In genomic region chr4:105743036-105743435, GRCm38 (mm10) we compare ENCODE assay signal across 18 mouse cellular contexts. TPM values are rescaled to one million over a fixed set of nuclear protein-coding genes. Genes with fewer than 3 reads are reported as not detected.
DNase-seq lines count a peak whose midpoint lies in the region; ATAC-seq lines count a peak whose summit lies in the region.
"Not testable (repeated sequence)": the region's sequence is repeated elsewhere in the genome, so short reads cannot be mapped to it uniquely, and the experiment has no call there.
"Had no signal": no experiment of that assay in that cellular context is flagged by ENCODE, and none has a peak within 500 bp of the region (broad histone marks: within the 10 kb centered on the region; RNA-seq: fewer than 3 reads in every experiment).

No protein-coding gene starts in this region.

- not testable (repeated sequence) for H3K27ac ChIP-seq in limb, embryonic 11.5 days (replicated peaks; ENCODE audit: low read depth, low read length)

- H3K4me3 ChIP-seq in limb, embryonic 11.5 days (ENCODE audit: low read depth, low read length), result not testable (repeated sequence)

- not testable (repeated sequence) for H3K27me3 ChIP-seq in limb, embryonic 11.5 days (ENCODE audit: control insufficient read depth, insufficient read depth, low read length)

- DNase-seq in limb, embryonic 11.5 days (ENCODE audit: low spot score), result peak; percentile 2

- not testable (repeated sequence) for H3K4me1 ChIP-seq in limb, embryonic 11.5 days (ENCODE audit: control insufficient read depth, insufficient read depth, low read length)

- not testable (repeated sequence) for H3K9ac ChIP-seq in limb, embryonic 11.5 days (ENCODE audit: low read length)

- H3K36me3 ChIP-seq in limb, embryonic 11.5 days (ENCODE audit: control insufficient read depth, insufficient read depth, low read length), result not testable (repeated sequence)

- H3K4me2 ChIP-seq in limb, embryonic 11.5 days (ENCODE audit: low read depth, severe bottlenecking), result not testable (repeated sequence)

- ATAC-seq in common myeloid progenitor, adult 5-6 weeks (replicated peaks; ENCODE audit: low read depth, poor library complexity, severe bottlenecking), result peak; percentile 77
- ATAC-seq in granulocyte monocyte progenitor cell, adult 5-6 weeks (replicated peaks; ENCODE audit: poor library complexity, severe bottlenecking), result peak; percentile 76
- ATAC-seq in limb, embryonic 11.5 days (ENCODE audit: insufficient number of reproducible peaks, low FRiP score, low TSS enrichment, low read depth), result not testable (repeated sequence)
- ATAC-seq in megakaryocyte progenitor cell, adult 5-6 weeks (replicated peaks; ENCODE audit: poor library complexity), result peak; percentile 55

- not testable (repeated sequence) for H3K9me3 ChIP-seq in limb, embryonic 11.5 days (ENCODE audit: control insufficient read depth, low read length)

- 100% methylated on average over 2 of the region's 2 CpGs for WGBS in limb, embryonic 11.5 days

RNA-seq across cellular contexts. Expression of gene Gm12728, which starts 46.6 kb away (rescaled TPM):
- not detected in 2 replicates for total RNA-seq in common myeloid progenitor, adult 5-6 weeks (2017)
- total RNA-seq in granulocyte monocyte progenitor cell, adult 5-6 weeks (2014; fragmentation: Nextera tagmentation), result not detected in 2 replicates
- not detected in 2 replicates for total RNA-seq in granulocyte monocyte progenitor cell, adult 5-6 weeks (2017)
- polyA plus RNA-seq in limb, embryonic 11.5 days (2014; fragmentation: Nextera tagmentation; extraction: Ambion mirVana), result not detected in 2 replicates
- total RNA-seq in megakaryocyte progenitor cell, adult 5-6 weeks (2015), result not detected in 2 replicates
- total RNA-seq in megakaryocyte progenitor cell, adult 5-6 weeks (2017), result not detected in 2 replicates
- total RNA-seq: adrenal gland, adult 18-20 months; adrenal gland, adult 2 months; adrenal gland, adult 8-10 months; adrenal gland, postnatal 10 days; adrenal gland, postnatal 14 days; adrenal gland, postnatal 25 days; adrenal gland, postnatal 36 days; adrenal gland, postnatal 4 days; CH12.LX; ES-E14; MEL had no signal
- polyA plus RNA-seq: adrenal gland, adult 2 months; brain, embryonic 14.5 days; C2C12; G1E had no signal
